Mouse (Mus musculus): ENCODE results near the gene Wipi1.

- TF ChIP-seq JUND (conservative IDR thresholded peaks at IDR 0.05; ENCODE audit: low read depth, low read length) (no peak), MAZ (IDR thresholded peaks at IDR 0.05; ENCODE audit: low read depth, low read length) (no peak), ZNF384 (IDR thresholded peaks at IDR 0.05; ENCODE audit: low read depth, low read length) (no peak), ZC3H11A (IDR thresholded peaks at IDR 0.05; ENCODE audit: low read depth, low read length) (no peak), CTCF (conservative IDR thresholded peaks at IDR 0.05 in 1 of 2, IDR thresholded peaks at IDR 0.05 in 1 of 2; ENCODE audit: low read depth in 2 of 2, low read length in 2 of 2) (no peak), POLR2A (IDR thresholded peaks at IDR 0.05; ENCODE audit: low read depth, low read length) (no peak), E2F4 (IDR thresholded peaks at IDR 0.05; ENCODE audit: insufficient replicate concordance, low read depth, low read length) (no peak), RCOR1 (conservative IDR thresholded peaks at IDR 0.05; ENCODE audit: low read depth, low read length) (no peak), TBP (conservative IDR thresholded peaks at IDR 0.05; ENCODE audit: low read depth, low read length) (no peak), ETS1 (conservative IDR thresholded peaks at IDR 0.05; ENCODE audit: low read depth, low read length) (no peak), MYC (IDR thresholded peaks at IDR 0.05; ENCODE audit: low read depth, low read length) (no peak), IRF4 (IDR thresholded peaks at IDR 0.05; ENCODE audit: low read depth, low read length) (no peak)
Measured at GRCm38 (mm10) chr11:109536939-109537338, 74.8 kb downstream of the Wipi1 start.
